ENCODE assay signal across 17 mouse cellular contexts in genomic region chr8:64406775-64407490, GRCm38 (mm10).
DNase-seq lines count a peak whose midpoint lies in the region; ATAC-seq and TF ChIP-seq lines count a peak whose summit lies in the region.
"Had no signal": no experiment of that assay in that cellular context is flagged by ENCODE, and none has a peak within 500 bp of the region (broad histone marks: within the 10 kb centered on the region; RNA-seq: fewer than 3 reads in every experiment).

No protein-coding gene starts in this region.

- DNase-seq in kidney, postnatal 0 days (ENCODE audit: low spot score) = peak; percentile 30
- no peak for DNase-seq in kidney, adult 11 months
- DNase-seq in Muller cell, postnatal 12 days (ENCODE audit: inconsistent ontology term) = peak; percentile 39
- DNase-seq in limb, embryonic 11.5 days (ENCODE audit: low spot score) = peak; percentile 42
- no peak for DNase-seq in midbrain, embryonic 14.5 days
- no peak for DNase-seq in c-Kit-positive CD71-positive TER-119-positive erythroid progenitor cells, embryonic 14.5 days (ENCODE audit: low spot score)
- no peak for DNase-seq in urinary bladder, postnatal 10 days (ENCODE audit: low spot score)
- DNase-seq: cerebellum, adult 9-11 months; heart, postnatal 36 days; liver, embryonic 13.5 days; right cerebral cortex, postnatal 4 days had no signal

- H3K9me3 ChIP-seq in kidney, postnatal 0 days (replicated peaks; ENCODE audit: low read length) = no peaks in the 10 kb centered on the region
- H3K9me3 ChIP-seq in embryonic facial prominence, embryonic 15.5 days (replicated peaks) = no peaks in the 10 kb centered on the region
- no peaks in the 10 kb centered on the region for H3K9me3 ChIP-seq in limb, embryonic 11.5 days (ENCODE audit: control insufficient read depth, low read length)
- no peaks in the 10 kb centered on the region for H3K9me3 ChIP-seq in midbrain, embryonic 14.5 days (ENCODE audit: control insufficient read depth, low read length)
- H3K9me3 ChIP-seq: embryonic facial prominence, embryonic 12.5 days; heart, embryonic 13.5 days; liver, embryonic 13.5 days had no signal

- H3K4me2 ChIP-seq in kidney, postnatal 0 days (ENCODE audit: low read length) = no peak overlapping the region
- H3K4me2 ChIP-seq in embryonic facial prominence, embryonic 15.5 days (replicated peaks) = no peak overlapping the region
- H3K4me2 ChIP-seq in limb, embryonic 11.5 days (ENCODE audit: low read depth, severe bottlenecking) = no peak overlapping the region
- no peak overlapping the region for H3K4me2 ChIP-seq in midbrain, embryonic 14.5 days (ENCODE audit: low read length)
- H3K4me2 ChIP-seq: embryonic facial prominence, embryonic 12.5 days; heart, embryonic 13.5 days; liver, embryonic 13.5 days had no signal

- no peaks in the 10 kb centered on the region for H3K27me3 ChIP-seq in kidney, postnatal 0 days (ENCODE audit: insufficient read depth, low read length)
- no peaks in the 10 kb centered on the region for H3K27me3 ChIP-seq in embryonic facial prominence, embryonic 15.5 days
- no peaks in the 10 kb centered on the region for H3K27me3 ChIP-seq in limb, embryonic 11.5 days (ENCODE audit: control insufficient read depth, insufficient read depth, low read length)
- H3K27me3 ChIP-seq in midbrain, embryonic 14.5 days (ENCODE audit: control insufficient read depth, insufficient read depth, low read length) = no peaks in the 10 kb centered on the region
- H3K27me3 ChIP-seq: embryonic facial prominence, embryonic 12.5 days; heart, embryonic 13.5 days; liver, embryonic 13.5 days; megakaryocyte, embryonic 14.5 days had no signal

- no peaks in the 10 kb centered on the region for H3K36me3 ChIP-seq in kidney, postnatal 0 days (ENCODE audit: insufficient read depth, low read length)
- H3K36me3 ChIP-seq in embryonic facial prominence, embryonic 15.5 days = no peaks in the 10 kb centered on the region
- H3K36me3 ChIP-seq in limb, embryonic 11.5 days (ENCODE audit: control insufficient read depth, insufficient read depth, low read length) = no peaks in the 10 kb centered on the region
- no peaks in the 10 kb centered on the region for H3K36me3 ChIP-seq in midbrain, embryonic 14.5 days (ENCODE audit: control insufficient read depth, insufficient read depth, low read length)
- H3K36me3 ChIP-seq: embryonic facial prominence, embryonic 12.5 days; heart, embryonic 13.5 days; liver, embryonic 13.5 days had no signal

- 39% methylated on average over 9 of the region's 9 CpGs for WGBS in kidney, postnatal 0 days
- 14% methylated on average over 9 of the region's 9 CpGs for WGBS in embryonic facial prominence, embryonic 15.5 days
- WGBS in limb, embryonic 11.5 days = 32% methylated on average over 9 of the region's 9 CpGs
- WGBS in midbrain, embryonic 14.5 days = 69% methylated on average over 9 of the region's 9 CpGs

- TF ChIP-seq CTCF in kidney, postnatal 0 days (IDR thresholded peaks at IDR 0.05; ENCODE audit: low read depth) = no peak

- H3K9ac ChIP-seq in kidney, postnatal 0 days (ENCODE audit: low read depth, low read length) = no peak overlapping the region
- H3K9ac ChIP-seq in embryonic facial prominence, embryonic 15.5 days = no peak overlapping the region
- H3K9ac ChIP-seq in limb, embryonic 11.5 days (ENCODE audit: low read length) = no peak overlapping the region
- H3K9ac ChIP-seq in midbrain, embryonic 14.5 days (replicated peaks; ENCODE audit: low read length) = no peak overlapping the region
- H3K9ac ChIP-seq: embryonic facial prominence, embryonic 12.5 days; heart, embryonic 13.5 days; liver, embryonic 13.5 days had no signal

- no peak for ATAC-seq in kidney, postnatal 0 days (replicated peaks; ENCODE audit: low FRiP score, low read depth)
- peak; percentile 47; the same call in 1 of the 2 replicates for ATAC-seq in embryonic facial prominence, embryonic 15.5 days (ENCODE audit: insufficient number of reproducible peaks, low FRiP score, low TSS enrichment, low read depth)
- no peak for ATAC-seq in limb, embryonic 11.5 days (ENCODE audit: insufficient number of reproducible peaks, low FRiP score, low TSS enrichment, low read depth)
- no peak for ATAC-seq in midbrain, embryonic 14.5 days (ENCODE audit: low FRiP score, low TSS enrichment)
- ATAC-seq: hindbrain, embryonic 16.5 days; intestine, postnatal 0 days had no signal

- no peak overlapping the region for H3K27ac ChIP-seq in kidney, postnatal 0 days
- H3K27ac ChIP-seq in embryonic facial prominence, embryonic 15.5 days (replicated peaks) = no peak overlapping the region
- H3K27ac ChIP-seq in limb, embryonic 11.5 days (replicated peaks; ENCODE audit: low read depth, low read length) = no peak overlapping the region
- H3K27ac ChIP-seq in midbrain, embryonic 14.5 days (replicated peaks; ENCODE audit: low read depth, low read length) = no peak overlapping the region
- H3K27ac ChIP-seq: embryonic facial prominence, embryonic 12.5 days; heart, embryonic 13.5 days; liver, embryonic 13.5 days had no signal

- H3K4me1 ChIP-seq in kidney, postnatal 0 days (replicated peaks; ENCODE audit: insufficient read depth, low read length) = no peaks in the 10 kb centered on the region
- H3K4me1 ChIP-seq in embryonic facial prominence, embryonic 15.5 days = 0 out of 2 replicates have a peak, but pooled peaks cover 6% of the 10 kb centered on the region
- H3K4me1 ChIP-seq in limb, embryonic 11.5 days (ENCODE audit: control insufficient read depth, insufficient read depth, low read length) = 0 out of 2 replicates have a peak, but pooled peaks cover 2% of the 10 kb centered on the region
- no peaks in the 10 kb centered on the region for H3K4me1 ChIP-seq in midbrain, embryonic 14.5 days (ENCODE audit: control insufficient read depth, insufficient read depth, low read length)
- H3K4me1 ChIP-seq: heart, embryonic 13.5 days; liver, embryonic 13.5 days; megakaryocyte, embryonic 14.5 days had no signal

- no peak overlapping the region for H3K4me3 ChIP-seq in kidney, postnatal 0 days (replicated peaks; ENCODE audit: low read depth, low read length)
- no peak overlapping the region for H3K4me3 ChIP-seq in embryonic facial prominence, embryonic 15.5 days (replicated peaks)
- no peak overlapping the region for H3K4me3 ChIP-seq in limb, embryonic 11.5 days (ENCODE audit: low read depth, low read length)
- H3K4me3 ChIP-seq in midbrain, embryonic 14.5 days (replicated peaks; ENCODE audit: low read depth, low read length) = no peak overlapping the region
- H3K4me3 ChIP-seq: embryonic facial prominence, embryonic 12.5 days; heart, embryonic 13.5 days; liver, embryonic 13.5 days; megakaryocyte, embryonic 14.5 days had no signal

Comparison
In these comparisons a context has a peak if more than half of its experiments do, and no peak if none do; other contexts are left out.
1. DNase-seq: peak in kidney, postnatal 0 days (single experiment), Muller cell, postnatal 12 days (single experiment) and limb, embryonic 11.5 days (single experiment); none in kidney, adult 11 months (single experiment), midbrain, embryonic 14.5 days (single experiment), c-Kit-positive CD71-positive TER-119-positive erythroid progenitor cells, embryonic 14.5 days (single experiment) and urinary bladder, postnatal 10 days (single experiment).